Mouse (Mus musculus) neural tube, embryonic 13.5 days (tissue): ENCODE results near the gene Vmn2r105. TPM values are rescaled to one million over a fixed set of nuclear protein-coding genes. Genes with fewer than 3 reads are reported as not detected.

Experiments used
- ATAC-seq: fragments of 200-750 bp; cut with Nextera tagmentation; 2 replicates; pipeline ENCODE4 v1.8.0; 2017; ENCODE audit warnings: low read depth, mild to moderate bottlenecking, moderate TSS enrichment, moderate library complexity
- H3K27ac ChIP-seq: fragments of 300-500 bp; sonication (generic); replicated peaks from 2 replicates; pipeline ENCODE4 v1.5.1; 2015; ENCODE audit warnings: moderate library complexity, mild to moderate bottlenecking, inconsistent platforms
- H3K27me3 ChIP-seq: fragments of 300-500 bp; sonication (generic); 2 replicates; pipeline ENCODE4 v1.6.1; 2015; ENCODE audit warnings: mild to moderate bottlenecking, inconsistent platforms
- H3K36me3 ChIP-seq: fragments of 300-500 bp; sonication (generic); 2 replicates; pipeline ENCODE4 v1.6.1; 2015; ENCODE audit warnings: mild to moderate bottlenecking, inconsistent platforms
- H3K4me1 ChIP-seq: fragments of 300-500 bp; sonication (generic); replicated peaks from 2 replicates; pipeline ENCODE4 v1.6.1; 2015; ENCODE audit warnings: inconsistent platforms
- H3K4me2 ChIP-seq: fragments of 300-500 bp; sonication (generic); 2 replicates; pipeline ENCODE4 v1.6.1; 2015; ENCODE audit warnings: inconsistent platforms, mild to moderate bottlenecking, moderate library complexity
- H3K4me3 ChIP-seq: fragments of 300-500 bp; sonication (generic); 2 replicates; pipeline ENCODE4 v1.5.1; 2015; ENCODE audit warnings: mild to moderate bottlenecking, inconsistent platforms
- H3K9ac ChIP-seq: fragments of 300-500 bp; sonication (generic); 2 replicates; pipeline ENCODE4 v1.6.1; 2015; ENCODE audit warnings: moderate library complexity, mild to moderate bottlenecking, inconsistent platforms
- H3K9me3 ChIP-seq: fragments of 300-500 bp; sonication (generic); 2 replicates; pipeline ENCODE4 v1.6.1; 2016; ENCODE audit warnings: inconsistent platforms
- WGBS: fragments of 180-500 bp; shearing (Covaris S2); methylation state at CpG from one replicate; pipeline ENCODE4 v1.1.7; 2015; 5-methylcytosine and 5-hydroxymethylcytosine counted together
- polyA plus RNA-seq: library from polyadenylated mRNA; unstranded; fragments of >200 nt; fragmentation: Nextera tagmentation; extraction: Ambion mirVana; gene quantifications from 2 replicates; pipeline ENCODE4 v1.2.1, GENCODE M21; 2015

Vmn2r105 gene
- polyA plus RNA-seq, result not detected in 2 replicates

GRCm38 (mm10) chr17:20234952-20235351 is at the start of gene Vmn2r105:
Gene Vmn2r105 (minus strand): TSS chr17:20235052.
- 76% methylated on average over 2 of the region's 2 CpGs for WGBS
- no peaks in the 10 kb centered on the region for H3K4me1 ChIP-seq

GRCm38 (mm10) chr17:20255522-20255921 is 20.7 kb upstream of the Vmn2r105 start:
- H3K27ac ChIP-seq, result no peak overlapping the region
- H3K4me3 ChIP-seq, result no peak overlapping the region
- H3K27me3 ChIP-seq, result no peaks in the 10 kb centered on the region
- peaks cover 19% of the 10 kb centered on the region; the same call in 1 of the 2 replicates for H3K9me3 ChIP-seq
- no peaks in the 10 kb centered on the region for H3K36me3 ChIP-seq
- H3K4me1 ChIP-seq, result no peaks in the 10 kb centered on the region
- no peak for ATAC-seq
- no peak overlapping the region for H3K9ac ChIP-seq
- 72% methylated on average over 4 of the region's 4 CpGs for WGBS
- no peak overlapping the region for H3K4me2 ChIP-seq

More at GRCm38 (mm10) chr17:20234952-20235351, at the start of gene Vmn2r105:
- H3K4me2 ChIP-seq, result no peak within 1 kb of the TSS
- ATAC-seq, result no peak
- no peak within 1 kb of the TSS for H3K27ac ChIP-seq
- H3K36me3 ChIP-seq, result no peaks in the 10 kb centered on the region
- H3K9me3 ChIP-seq, result peaks cover 8% of the 10 kb centered on the region
- no peak within 1 kb of the TSS for H3K4me3 ChIP-seq
- no peak within 1 kb of the TSS for H3K9ac ChIP-seq
- no peaks in the 10 kb centered on the region for H3K27me3 ChIP-seq

- Histone ChIP-seq H3K9me3 (peaks cover 10% of the 10 kb centered on the region; the same call in 1 of the 2 replicates), H3K4me3 (no peak within 1 kb of the TSS), H3K4me1 (no peaks in the 10 kb centered on the region), H3K4me2 (no peak within 1 kb of the TSS), H3K27ac (no peak within 1 kb of the TSS), H3K27me3 (no peaks in the 10 kb centered on the region), H3K36me3 (no peaks in the 10 kb centered on the region), H3K9ac (no peak within 1 kb of the TSS)
- ATAC-seq, result no peak
Observed at GRCm38 (mm10) chr17:20182997-20183396, 51.9 kb downstream of the Vmn2r105 start, which contains the start of gene Fpr-rs6. Gene Fpr-rs6 (minus strand): TSS chr17:20183097.

Other genes starting within 250 kb of the Vmn2r105 start
- gene Vmn2r104, start 186.7 kb downstream of the Vmn2r105 start, polyA plus RNA-seq, result not detected in 2 replicates
- gene Fpr-rs7, start 120.8 kb downstream of the Vmn2r105 start, polyA plus RNA-seq, result not detected in 2 replicates
- not detected in 2 replicates for gene Fpr-rs6, start 52.0 kb downstream of the Vmn2r105 start, polyA plus RNA-seq
- gene Vmn2r106, start 50.5 kb upstream of the Vmn2r105 start, polyA plus RNA-seq, result not detected in 2 replicates
- not detected in 2 replicates for gene Vmn2r107, start 110.2 kb upstream of the Vmn2r105 start, polyA plus RNA-seq
- not detected in 2 replicates for gene Vmn1r224, start 179.1 kb upstream of the Vmn2r105 start, polyA plus RNA-seq
- gene Vmn2r108, start 246.3 kb upstream of the Vmn2r105 start, polyA plus RNA-seq, result not detected in 2 replicates